Mouse (Mus musculus) G1E (cell line): ENCODE measurements around the gene Trim2.

Source experiments
- CTCF ChIP-seq: IDR thresholded peaks from 2 replicates; pipeline ENCODE4 v1.5.1; 2012; ENCODE audit warnings: low read depth, low read length, inconsistent platforms, mixed read lengths
- GATA1 ChIP-seq: IDR thresholded peaks from 2 replicates; pipeline ENCODE4 v1.6.1; 2012; ENCODE audit warnings: borderline replicate concordance, low read length, inconsistent platforms, mixed read lengths
- GATA2 ChIP-seq: IDR thresholded peaks from 2 replicates; pipeline ENCODE4 v1.6.1; 2012; ENCODE audit warnings: low read depth, low read length, inconsistent platforms, borderline replicate concordance
- POLR2AphosphoS5 ChIP-seq: IDR thresholded peaks from 2 replicates; pipeline ENCODE4 v1.6.1; 2012; ENCODE audit warnings: low read depth, low read length, inconsistent platforms; ENCODE audit not compliant: insufficient replicate concordance
- TAL1 ChIP-seq: conservative IDR thresholded peaks from 2 replicates; pipeline ENCODE4 v1.6.1; 2012; ENCODE audit warnings: low read depth, low read length, inconsistent platforms, mixed read lengths

GRCm38 (mm10) chr3:84330210-84330609, 23.5 kb upstream of the Trim2 start:
- TF ChIP-seq CTCF = no peak
- no peak for TF ChIP-seq GATA1
- no peak for TF ChIP-seq TAL1
- no peak for TF ChIP-seq POLR2AphosphoS5
- TF ChIP-seq GATA2 = no peak
